Mouse (Mus musculus): ENCODE data around the gene Slc39a9.

Slc39a9 gene

DNA sequence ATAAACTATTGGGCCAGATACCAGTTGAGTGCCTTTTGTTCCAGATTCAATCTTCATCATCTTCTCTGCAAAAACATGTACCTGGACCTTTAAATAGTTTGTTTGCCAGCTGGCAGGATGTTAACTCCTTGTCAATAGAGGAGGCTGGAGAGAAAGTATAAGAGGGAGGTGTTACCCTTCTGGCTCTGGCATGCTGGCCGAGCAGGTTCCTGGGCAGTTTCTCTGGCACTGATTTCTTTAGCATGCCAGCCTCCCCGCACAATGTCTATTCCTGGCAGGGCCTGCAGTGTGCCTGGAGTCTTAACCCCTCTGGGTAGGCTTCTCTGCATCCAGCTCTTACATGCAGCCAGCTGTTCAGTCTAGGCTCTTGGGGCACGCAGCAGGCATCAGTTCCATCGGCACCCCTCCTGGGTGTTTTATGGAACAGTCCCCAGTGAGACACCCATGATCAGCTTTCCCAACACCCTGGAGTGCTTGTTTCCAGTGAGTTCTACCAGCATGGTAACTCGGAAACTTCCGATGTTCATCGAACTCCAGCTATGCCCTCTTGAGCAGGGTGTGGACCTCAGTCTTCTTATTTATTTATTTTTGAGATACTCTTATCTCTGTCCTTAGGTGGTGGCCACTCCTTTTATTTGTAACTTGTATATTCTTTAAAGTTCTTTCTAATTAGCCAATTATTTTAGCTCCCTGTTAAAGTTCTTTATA, 10.4 kb downstream of the Slc39a9 start:
- peak; percentile 29 to 58 for DNase-seq (ENCODE audit: low spot score in 2 of 2)

GRCm38 (mm10) chr12:80654659-80655025, 11.0 kb downstream of the Slc39a9 start:
- no peak for DNase-seq (ENCODE audit: low spot score in 2 of 2)

DNA sequence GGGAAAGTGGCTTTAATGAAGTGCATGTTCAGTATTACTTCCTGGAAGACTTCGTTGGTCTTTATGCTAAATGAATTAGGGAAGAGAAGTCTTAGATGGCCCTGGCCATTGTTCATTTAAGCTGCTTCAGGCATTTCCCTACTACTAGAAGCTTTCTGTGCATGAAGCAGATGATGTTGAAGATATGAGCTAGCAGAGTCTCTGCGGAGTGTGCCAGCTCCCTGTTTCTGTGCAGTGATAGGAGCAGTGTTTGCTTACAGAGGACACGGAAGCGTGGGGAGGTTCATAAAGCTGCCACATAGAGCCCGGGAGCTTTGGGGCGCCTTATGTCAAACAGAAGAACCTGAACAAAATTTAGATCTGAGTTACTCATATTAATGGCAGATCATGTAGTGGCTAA, 15.0 kb downstream of the Slc39a9 start:
- DNase-seq (ENCODE audit: low spot score in 2 of 2): no peak

- no peak for DNase-seq (ENCODE audit: low spot score in 2 of 2)
These were observed 18.6 kb downstream of the Slc39a9 start for GRCm38 (mm10) chr12:80662322-80662721.

- DNase-seq (ENCODE audit: low spot score in 2 of 2): no peak
These were observed 20.3 kb downstream of the Slc39a9 start for GRCm38 (mm10) chr12:80663935-80664334.

GRCm38 (mm10) chr12:80668391-80668790, 24.7 kb downstream of the Slc39a9 start:
- DNase-seq (ENCODE audit: low spot score in 2 of 2): no peak

DNA sequence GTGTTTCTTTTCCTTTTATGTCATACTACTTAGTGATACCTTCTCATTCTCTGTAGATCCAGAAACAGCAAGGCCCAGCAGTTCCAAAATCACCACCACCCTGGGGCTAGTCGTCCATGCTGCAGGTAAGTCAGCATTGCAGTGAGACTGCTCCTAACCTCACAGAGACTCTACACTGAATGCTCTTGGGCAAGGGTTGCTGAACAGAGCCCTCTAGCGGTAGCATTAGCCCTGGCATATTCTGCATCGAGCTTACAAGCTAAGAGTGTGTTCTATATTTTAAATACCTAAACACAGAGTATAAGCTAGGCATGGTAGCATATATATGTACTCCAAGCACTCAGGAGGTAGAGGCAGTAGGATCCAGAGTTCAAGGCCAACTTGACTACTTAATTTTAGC, 29.5 kb downstream of the Slc39a9 start:
- no peak for DNase-seq (ENCODE audit: low spot score in 2 of 2)

DNA sequence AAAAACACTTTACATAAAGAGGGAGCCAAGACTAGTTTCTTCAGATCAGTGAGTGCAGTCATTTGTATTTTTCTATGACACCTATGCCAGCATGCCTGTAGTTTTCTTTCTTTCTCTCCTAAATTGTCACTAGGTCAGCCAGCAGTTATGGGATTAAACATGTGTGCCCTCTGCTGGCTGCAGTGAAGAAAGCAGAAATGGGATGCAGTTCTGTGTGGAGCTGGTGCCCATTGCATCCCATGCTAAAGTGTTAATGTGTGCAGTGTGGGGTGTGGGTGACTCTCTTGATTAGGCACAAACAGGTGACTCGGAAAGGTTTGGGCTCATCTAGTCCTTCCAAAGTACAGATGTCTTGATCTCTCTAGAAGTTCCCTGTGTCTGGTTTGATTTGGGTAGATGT, 37.7 kb downstream of the Slc39a9 start:
- DNase-seq (ENCODE audit: low spot score in 2 of 2): no peak

GRCm38 (mm10) chr12:80683554-80683953, 39.9 kb downstream of the Slc39a9 start:
- DNase-seq (ENCODE audit: low spot score in 2 of 2): no peak

DNA sequence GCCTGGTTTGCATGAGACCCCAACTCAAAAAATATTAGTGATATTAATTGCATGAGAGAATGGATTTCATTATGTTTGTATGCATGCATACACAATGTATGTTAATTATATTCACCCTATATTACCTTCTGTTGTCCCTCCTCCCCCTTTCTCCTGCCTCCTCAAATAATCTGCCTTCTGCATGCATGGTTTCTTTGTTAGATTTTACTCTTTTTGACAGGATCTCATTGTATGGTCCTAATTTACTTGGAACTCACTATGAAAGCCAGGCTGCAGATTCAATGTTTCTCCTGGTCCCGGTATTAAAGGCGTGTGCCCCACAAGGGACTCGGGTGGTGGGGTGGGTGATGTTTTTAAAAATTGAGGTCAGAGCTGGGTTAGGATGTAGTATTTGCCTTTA, 40.6 kb downstream of the Slc39a9 start:
- DNase-seq (ENCODE audit: low spot score in 2 of 2): no peak

DNA sequence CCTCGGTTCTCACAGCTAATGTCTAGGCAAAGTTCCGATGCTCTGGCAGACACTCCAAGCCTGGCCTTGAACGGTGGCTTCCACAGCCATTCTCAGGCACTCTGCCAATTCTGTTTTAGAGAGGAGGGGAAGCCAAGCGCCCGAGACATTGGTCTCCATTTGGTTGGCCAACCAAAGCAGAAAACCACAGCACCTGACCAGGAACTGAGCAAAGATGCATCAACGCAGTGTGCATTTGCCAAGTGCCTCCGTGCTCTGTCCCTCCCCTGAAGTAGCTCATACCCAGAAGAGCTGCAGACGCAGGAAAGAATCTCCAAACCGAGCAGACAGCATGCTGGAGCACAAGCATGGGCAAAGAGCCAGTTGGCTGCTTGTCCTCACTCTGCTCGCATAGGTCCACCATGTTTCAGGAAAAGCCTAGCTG, 44.1 kb downstream of the Slc39a9 start:
- peak in 1 of 2 experiments; percentile 42 for DNase-seq (ENCODE audit: low spot score in 2 of 2)

GRCm38 (mm10) chr12:80689696-80690095, 46.0 kb downstream of the Slc39a9 start:
- no peak for DNase-seq (ENCODE audit: low spot score in 2 of 2)

GRCm38 (mm10) chr12:80691671-80692091, 48.0 kb downstream of the Slc39a9 start:
- DNase-seq (ENCODE audit: low spot score in 2 of 2): no peak

- DNase-seq (ENCODE audit: low spot score in 2 of 2): peak in 1 of 2 experiments; percentile 57
These were observed 48.7 kb downstream of the Slc39a9 start, which contains the start of gene Plekhd1 for GRCm38 (mm10) chr12:80692269-80692972. Gene Plekhd1 (plus strand): TSS chr12:80692591.

DNA sequence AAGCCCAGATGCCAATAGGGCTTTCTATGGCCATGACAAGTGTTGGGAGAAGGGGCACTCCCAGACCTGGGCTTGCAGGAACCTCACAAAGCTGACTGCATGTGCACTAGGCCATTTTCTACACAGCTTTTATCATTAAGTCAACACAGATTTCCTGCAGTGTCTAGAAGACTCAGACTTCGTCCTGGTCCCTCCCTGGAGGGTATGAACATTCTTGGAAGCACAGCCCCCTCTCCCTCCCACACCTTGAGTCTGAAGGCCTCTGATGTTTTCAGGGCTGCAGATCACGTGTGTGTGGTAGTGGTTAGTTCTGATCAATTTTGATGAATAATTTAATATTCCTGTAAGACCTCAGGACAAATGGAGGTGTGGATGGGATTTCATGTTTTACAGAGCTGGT, 50.0 kb downstream of the Slc39a9 start:
- DNase-seq (ENCODE audit: low spot score in 2 of 2): no peak

DNA sequence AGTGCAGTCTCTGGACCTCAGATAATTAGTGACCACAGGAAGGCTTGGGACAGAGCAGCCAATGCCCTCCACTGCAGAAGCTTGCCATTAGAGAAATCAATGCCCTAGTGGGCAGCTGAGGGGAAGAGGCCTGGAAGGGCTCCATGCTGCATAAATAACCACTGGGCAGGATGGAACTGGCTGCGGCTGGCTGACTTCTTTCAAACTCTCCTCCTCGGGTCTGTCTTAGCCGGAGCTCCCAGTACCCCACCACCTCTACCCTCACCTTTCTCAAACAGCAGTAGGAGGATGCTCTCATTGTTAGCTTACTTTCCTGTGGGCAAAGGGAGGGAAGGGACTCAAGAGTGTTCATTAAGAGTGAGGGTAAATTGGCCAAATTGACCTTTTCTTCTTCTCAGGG, 51.3 kb downstream of the Slc39a9 start:
- no peak for DNase-seq (ENCODE audit: low spot score in 2 of 2)

GRCm38 (mm10) chr12:80698526-80699143, 55.0 kb downstream of the Slc39a9 start:
- DNase-seq (ENCODE audit: low spot score in 2 of 2): no peak

DNA sequence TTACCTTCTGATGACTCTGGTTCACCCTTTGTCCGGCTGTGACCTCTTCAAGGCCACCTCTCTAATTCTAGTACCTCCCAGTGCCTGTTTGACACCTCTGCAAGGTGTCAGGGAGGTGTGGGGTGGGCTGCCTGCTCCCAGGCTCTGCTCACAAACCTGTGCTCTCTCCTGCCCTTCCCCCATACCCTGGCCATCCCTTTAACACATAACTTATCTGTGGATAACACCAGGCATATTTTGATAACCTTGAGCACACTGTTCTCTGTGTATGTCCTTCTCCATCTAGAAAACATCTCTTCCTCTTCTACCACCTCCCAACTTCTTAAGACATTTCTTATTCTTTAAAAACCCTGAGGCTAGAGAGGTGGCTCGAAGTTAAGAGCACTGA, 55.5 kb downstream of the Slc39a9 start:
- no peak for DNase-seq (ENCODE audit: low spot score in 2 of 2)

- DNase-seq (ENCODE audit: low spot score in 2 of 2): no peak
These were observed 57.6 kb downstream of the Slc39a9 start for GRCm38 (mm10) chr12:80701332-80701731.

DNA sequence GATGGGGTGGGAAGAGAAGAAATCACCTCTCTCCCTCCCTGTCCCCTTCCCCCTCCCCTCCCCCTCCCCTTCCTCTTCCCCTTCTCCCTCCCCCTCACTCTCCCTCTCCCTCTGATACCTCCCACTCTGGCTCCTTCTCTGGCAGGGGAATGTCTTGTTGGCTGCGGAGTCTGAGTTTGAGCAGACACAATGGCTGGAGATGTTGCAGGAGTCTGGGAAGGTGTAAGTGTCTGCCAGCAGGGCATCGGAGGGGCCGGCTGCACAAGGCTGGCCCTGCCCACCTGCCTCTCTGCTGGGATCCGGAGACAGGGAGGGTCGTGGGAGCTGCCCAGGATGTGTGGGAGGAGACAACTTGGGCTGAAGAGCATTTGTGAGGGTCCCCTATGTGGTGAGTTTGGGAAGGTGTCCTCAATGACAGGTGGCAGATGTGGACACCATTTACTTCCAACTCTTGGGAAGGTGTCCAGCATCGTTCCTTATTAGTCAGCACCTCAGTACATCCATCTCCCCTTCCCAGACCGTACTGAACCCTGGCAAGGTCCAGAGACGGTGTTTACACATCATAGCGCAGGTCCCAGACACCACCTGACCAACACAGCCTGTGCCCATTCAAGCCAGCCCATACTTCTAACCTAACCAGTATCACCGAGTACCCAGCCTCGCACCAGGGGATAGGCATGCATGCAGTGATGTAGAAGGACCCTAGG, 62.7 kb downstream of the Slc39a9 start:
- DNase-seq (ENCODE audit: low spot score in 2 of 2): no peak

GRCm38 (mm10) chr12:80706915-80707604, 63.4 kb downstream of the Slc39a9 start:
- DNase-seq (ENCODE audit: low spot score in 2 of 2): no peak

- no peak for DNase-seq (ENCODE audit: low spot score in 2 of 2)
These were observed 72.2 kb downstream of the Slc39a9 start for GRCm38 (mm10) chr12:80715915-80716314.

All from urinary bladder, postnatal 4 days (tissue).